Mouse (Mus musculus) left cerebral cortex, adult 2 months (tissue): ENCODE measurements around the gene Gpr35. TPM values are rescaled to one million over a fixed set of nuclear protein-coding genes. Genes with fewer than 3 reads are reported as not detected.

ENCODE experiments used
- DNase-seq, 2 experiments: peaks; one replicate each; pipeline ENCODE4 v3.0.0; 2021 to 2022; ENCODE audit warnings: low spot score in 2 of 2, mixed read lengths in 1 of 2; ENCODE audit errors: extremely low spot score in 1 of 2
- H3K27ac ChIP-seq: fragments of 200-600 bp; 2 replicates; pipeline ENCODE4 v1.8.1; 2022
- H3K4me3 ChIP-seq: fragments of 200-600 bp; 2 replicates; pipeline ENCODE4 v1.8.1; 2022
- CTCF ChIP-seq: fragments of 200-600 bp; IDR thresholded peaks from 2 replicates; pipeline ENCODE4 v1.8.1; 2022; ENCODE audit warnings: antibody characterized with exemption, mild to moderate bottlenecking, moderate library complexity
- intact Hi-C: fragments of 180-260 bp; cut with DNase I; formaldehyde crosslinking; loops from one replicate; pipeline ENCODE4 v1.15.1; 2025
- total RNA-seq, 2 experiments: library from RNA; stranded (reverse); gene quantifications; 2 replicates each; pipeline ENCODE4 v1.2.3; 2021

The Gpr35 gene
- total RNA-seq, 2 experiments from 2014 or later: 0.16 to 1.1 TPM

DNA sequence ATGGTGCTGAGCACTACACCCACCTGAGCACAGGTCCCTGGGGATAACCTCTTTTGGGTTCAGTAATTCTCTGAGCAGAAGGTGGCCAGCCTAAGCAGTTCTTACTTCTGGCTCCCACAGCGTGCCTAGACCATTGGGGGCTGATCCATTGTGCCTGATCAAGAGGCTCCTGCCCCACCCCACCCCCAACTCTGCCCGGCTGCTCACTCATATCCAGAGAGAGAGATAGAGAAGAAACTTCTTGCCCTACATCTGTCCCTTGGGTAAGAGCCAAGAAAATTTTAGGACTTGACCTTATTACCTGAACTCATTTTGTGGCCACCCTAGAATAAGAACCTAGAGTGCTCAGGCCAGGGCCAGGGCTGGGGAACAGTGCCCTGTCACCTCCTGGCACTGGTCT, 42.2 kb downstream of the Gpr35 start:
- intact Hi-C loops: no loop called here
- TF ChIP-seq CTCF: no peak
- no peak overlapping the region for H3K4me3 ChIP-seq
- H3K27ac ChIP-seq: no peak overlapping the region
- DNase-seq: no peak

DNA sequence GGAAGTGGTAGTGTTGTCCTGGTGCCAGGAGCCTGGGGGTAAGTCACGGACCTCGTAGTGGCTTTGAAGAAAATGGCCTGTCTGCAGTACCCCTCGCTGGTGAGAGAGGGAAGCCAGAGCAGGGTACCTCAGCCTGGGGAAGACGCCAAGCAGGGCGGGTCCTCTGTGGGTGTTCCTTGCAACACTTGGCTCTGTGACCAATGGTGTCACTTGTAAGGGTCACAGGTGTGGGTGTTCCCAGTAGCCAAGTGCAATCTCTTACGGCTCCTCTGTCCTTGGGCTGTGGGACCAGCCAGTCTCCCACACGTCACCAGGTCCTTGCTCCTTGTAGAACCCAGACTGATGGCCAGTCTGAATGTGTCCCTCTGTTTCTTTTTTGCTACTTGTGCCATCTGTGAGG, 55.4 kb downstream of the Gpr35 start, which contains the start of gene Aqp12:
TSS of gene Aqp12 (plus strand) at position 274 of the 400 bp plus-strand sequence.
- H3K27ac ChIP-seq: no peak within 1 kb of the TSS
- no peak within 1 kb of the TSS for H3K4me3 ChIP-seq
- intact Hi-C loops: no loop called here
- TF ChIP-seq CTCF: no peak
- DNase-seq: no peak

DNA sequence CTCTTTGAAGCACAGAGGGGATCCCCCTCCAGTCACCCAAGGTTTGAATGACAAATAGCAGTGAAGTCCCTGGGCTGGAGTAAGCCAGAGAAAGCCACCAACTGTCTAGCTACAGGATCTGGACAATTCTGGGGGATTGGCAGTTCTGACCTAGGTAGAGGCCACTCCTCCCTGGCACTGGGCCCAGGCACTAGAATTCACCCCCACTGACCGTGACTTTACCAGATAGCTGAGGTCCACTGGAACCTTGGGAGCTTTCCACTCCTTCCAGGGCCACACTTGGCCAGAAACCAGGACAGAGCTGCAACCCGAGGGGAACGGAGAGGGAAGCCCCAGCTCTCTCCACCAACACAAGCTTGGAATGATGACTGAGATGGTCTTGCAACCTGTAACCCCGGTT, 58.5 kb downstream of the Gpr35 start:
- DNase-seq: no peak
- Histone ChIP-seq H3K4me3 (no peak overlapping the region), H3K27ac (no peak overlapping the region)
- no peak for TF ChIP-seq CTCF
- intact Hi-C loops: no loop called here

DNA sequence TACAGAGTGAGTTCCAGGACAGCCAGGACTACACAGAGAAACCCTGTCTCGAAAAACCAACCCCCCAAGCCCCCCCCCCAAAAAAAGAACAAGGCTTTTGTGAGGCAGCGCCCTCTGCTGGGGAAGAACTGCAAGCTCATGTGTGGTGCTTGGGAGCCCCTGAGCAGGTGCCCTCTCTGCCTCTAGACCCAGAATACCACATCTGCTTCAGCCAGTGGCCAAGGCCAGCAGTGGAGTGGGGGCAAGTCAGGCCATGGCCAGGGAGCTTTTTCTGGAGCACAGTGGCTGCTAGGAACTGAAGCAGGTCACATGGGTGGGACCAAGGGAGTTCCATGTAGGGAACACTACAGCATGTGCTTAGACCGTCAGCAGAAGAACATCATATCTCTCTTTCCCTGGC, 60.1 kb downstream of the Gpr35 start:
- DNase-seq: no peak
- H3K27ac ChIP-seq: no peak overlapping the region
- TF ChIP-seq CTCF: peak; percentile 57
- intact Hi-C loops: loop anchor here (1.0 kb wide), 1 partner anchor 54 kb away; no protein-coding TSS in a partner anchor
- H3K4me3 ChIP-seq: no peak overlapping the region

DNA sequence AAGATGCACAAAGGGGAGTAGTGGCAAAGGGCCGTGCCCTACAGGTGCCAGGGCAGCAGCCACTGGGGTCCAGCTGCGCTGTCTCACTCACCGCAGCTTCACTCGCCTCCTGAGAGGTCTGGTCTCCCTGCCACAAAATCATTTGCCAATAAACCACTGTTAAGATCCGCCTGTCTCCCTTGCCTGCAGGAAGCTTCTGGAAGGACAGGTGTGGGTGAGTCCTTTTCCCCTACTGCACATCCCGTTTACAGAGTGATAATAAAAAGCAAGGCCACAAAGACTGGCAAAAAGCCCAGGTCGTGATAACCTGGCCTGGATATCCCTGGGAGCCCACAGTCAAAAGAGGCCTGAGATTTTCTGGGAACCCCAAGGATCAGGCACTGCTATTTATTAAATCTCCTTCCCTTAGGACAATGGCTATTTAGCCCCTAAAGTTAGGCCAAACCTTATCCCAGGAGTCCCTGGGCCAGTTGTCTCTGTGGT, 61.5 kb downstream of the Gpr35 start:
- no peak for DNase-seq
- Histone ChIP-seq H3K4me3 (no peak overlapping the region), H3K27ac (no peak overlapping the region)
- TF ChIP-seq CTCF: no peak
- intact Hi-C loops: no loop called here

DNA sequence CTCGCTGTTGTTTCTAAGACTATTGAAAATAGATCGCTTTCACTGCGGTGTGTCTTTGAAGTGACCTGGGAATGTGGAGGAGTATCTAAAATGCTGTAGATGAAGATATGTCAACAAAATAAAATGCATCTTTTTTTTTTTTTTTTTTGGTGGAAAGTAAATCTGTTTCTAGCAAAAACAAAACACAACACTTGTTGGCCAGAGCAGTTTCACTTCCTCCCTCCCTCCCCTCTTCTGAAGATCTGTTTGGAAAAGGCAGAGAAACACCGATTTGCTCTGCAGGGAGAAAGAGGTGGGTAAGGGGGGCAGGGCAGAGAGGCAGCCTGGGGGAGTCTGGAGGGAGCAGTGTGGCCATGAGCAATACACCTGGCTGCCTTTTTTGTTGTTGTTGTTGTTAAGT, 62.7 kb downstream of the Gpr35 start:
- Histone ChIP-seq H3K27ac (no peak overlapping the region), H3K4me3 (no peak overlapping the region)
- intact Hi-C loops: no loop called here
- no peak for TF ChIP-seq CTCF
- DNase-seq: no peak

DNA sequence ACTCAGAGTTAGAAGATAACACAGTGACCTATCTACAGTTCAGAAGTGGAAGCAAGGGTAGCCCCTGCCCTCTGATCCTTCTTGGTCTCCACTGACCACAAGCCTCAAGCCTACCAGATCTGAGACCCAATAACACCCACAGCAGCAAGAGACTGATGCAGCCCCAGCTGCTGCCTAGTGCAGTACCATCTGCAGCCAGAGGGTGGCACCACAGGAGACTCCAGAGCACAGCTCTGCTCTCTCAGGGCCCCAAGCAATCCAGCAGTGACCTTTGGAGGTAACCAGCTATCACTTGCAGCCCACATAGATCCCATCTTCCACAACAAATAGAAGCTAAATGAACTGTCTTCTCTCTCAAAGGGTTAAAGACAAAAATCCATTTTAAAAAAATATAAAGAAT, 63.8 kb downstream of the Gpr35 start:
- intact Hi-C loops: no loop called here

DNA sequence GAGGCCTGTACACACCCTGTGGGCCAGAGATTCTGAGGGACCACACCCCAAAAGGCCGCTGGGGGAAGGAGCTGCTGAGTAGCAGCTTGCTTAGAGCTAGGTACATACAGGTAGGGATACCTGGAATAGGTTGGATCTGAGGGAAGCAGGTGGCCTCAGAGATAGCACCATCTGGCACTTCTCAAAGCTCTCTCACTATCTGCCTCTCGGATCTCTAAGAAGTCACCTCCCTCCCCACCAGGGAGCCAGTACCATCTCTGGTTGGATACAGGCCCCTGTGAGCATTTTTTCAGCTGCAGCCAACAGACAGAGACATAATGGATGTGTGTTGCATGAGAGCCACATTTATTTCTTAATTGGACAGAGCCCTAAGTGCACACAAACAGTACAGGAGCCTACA, 64.5 kb downstream of the Gpr35 start:
- no peak overlapping the region for H3K4me3 ChIP-seq
- intact Hi-C loops: no loop called here
- no peak overlapping the region; the same call in 1 of the 2 replicates for H3K27ac ChIP-seq
- TF ChIP-seq CTCF: no peak
- DNase-seq: no peak

More for the DNA sequence above, 63.8 kb downstream of the Gpr35 start:
- Histone ChIP-seq H3K4me3 (no peak overlapping the region), H3K27ac (no peak overlapping the region)
- peak; percentile 72 to 82 for DNase-seq
- TF ChIP-seq CTCF: peak; percentile 99

DNA sequence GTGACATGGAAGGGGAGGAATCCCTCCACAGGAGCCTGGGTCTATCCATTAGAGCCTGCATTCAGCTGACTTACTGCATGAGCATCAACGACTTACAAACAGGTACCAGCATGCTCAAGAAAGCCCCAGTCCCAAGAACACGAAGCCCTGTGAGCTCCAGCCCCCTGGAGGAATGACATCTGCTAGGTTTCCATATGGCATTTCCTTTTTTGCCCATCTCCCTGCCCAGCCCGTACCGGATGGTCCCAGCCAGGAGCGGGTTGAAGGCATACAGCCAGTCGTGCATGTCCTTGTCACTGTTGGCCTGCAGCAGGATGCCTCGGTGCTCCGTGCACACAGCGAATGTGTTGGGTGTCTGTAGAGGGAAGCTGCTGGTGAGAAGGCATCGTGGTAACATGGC, 68.1 kb downstream of the Gpr35 start:
- DNase-seq: no peak
- Histone ChIP-seq H3K4me3 (no peak overlapping the region), H3K27ac (no peak overlapping the region)
- intact Hi-C loops: no loop called here
- no peak for TF ChIP-seq CTCF

DNA sequence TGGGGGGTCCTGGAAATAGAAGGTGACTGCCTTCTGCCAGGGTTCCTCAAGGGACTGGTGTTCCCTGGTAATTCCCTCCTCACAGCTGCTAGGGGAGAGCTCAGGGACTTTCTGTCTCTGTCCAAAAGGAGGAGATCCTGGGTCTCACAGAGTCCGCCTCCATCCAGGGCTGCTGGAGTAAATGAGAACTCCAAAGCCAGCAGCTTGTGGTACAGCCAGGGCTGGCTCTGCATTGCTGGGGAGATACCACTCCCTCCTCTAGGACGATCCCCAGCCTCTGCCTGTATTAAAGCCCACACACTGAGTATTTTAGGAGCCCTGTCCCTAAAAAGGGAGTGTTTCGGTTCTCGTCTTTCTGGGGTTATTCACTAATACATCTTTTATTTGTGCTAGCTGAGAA, 69.9 kb downstream of the Gpr35 start:
- no peak for DNase-seq
- Histone ChIP-seq H3K4me3 (no peak overlapping the region), H3K27ac (peak overlapping the region; percentile 64)
- intact Hi-C loops: loop anchor here (5.0 kb wide), 1 partner anchor 42 kb away; no protein-coding TSS in a partner anchor
- TF ChIP-seq CTCF: no peak

DNA sequence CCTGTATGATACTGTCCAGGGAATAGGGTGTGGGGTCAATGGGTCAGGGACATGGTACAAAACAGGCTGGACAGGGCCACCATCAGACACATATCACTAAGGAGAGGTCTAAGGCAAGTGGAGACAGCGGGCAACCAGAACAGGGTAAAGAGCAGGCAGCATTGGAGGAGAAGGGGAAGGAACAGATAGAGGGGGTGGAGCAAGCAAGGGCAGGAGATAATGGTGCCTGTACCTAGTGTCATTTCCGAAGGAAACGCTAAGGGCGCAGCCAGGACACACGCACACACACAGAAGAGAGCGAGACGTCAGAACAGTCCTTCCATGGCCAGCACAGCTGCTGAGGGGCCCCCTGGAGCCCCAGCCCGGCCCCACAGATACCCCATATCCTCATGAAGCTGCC, 75.9 kb downstream of the Gpr35 start:
- TF ChIP-seq CTCF: no peak
- DNase-seq: no peak
- intact Hi-C loops: no loop called here
- H3K27ac ChIP-seq: no peak overlapping the region
- no peak overlapping the region for H3K4me3 ChIP-seq

DNA sequence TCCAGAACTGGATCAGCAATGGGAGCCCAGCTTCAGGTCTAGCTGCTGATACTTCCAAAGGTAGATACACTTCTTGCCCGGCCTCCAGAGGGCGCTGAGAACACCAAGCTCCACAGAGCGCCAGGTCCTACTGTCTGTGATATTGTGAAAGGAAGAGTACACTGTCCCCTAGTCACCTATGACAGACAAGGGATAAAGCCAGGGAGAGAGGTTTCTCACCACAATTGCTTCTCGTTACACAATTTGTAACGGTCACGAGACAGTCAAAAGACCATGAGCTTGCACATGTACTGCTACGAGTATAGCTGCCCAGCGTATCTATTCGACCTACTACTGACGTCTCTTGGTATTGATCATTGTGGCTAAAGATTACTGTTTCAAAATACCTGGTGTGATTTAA, 78.7 kb downstream of the Gpr35 start:
- intact Hi-C loops: no loop called here
- no peak overlapping the region for H3K27ac ChIP-seq
- no peak overlapping the region for H3K4me3 ChIP-seq
- DNase-seq: no peak
- TF ChIP-seq CTCF: peak; percentile 8

DNA sequence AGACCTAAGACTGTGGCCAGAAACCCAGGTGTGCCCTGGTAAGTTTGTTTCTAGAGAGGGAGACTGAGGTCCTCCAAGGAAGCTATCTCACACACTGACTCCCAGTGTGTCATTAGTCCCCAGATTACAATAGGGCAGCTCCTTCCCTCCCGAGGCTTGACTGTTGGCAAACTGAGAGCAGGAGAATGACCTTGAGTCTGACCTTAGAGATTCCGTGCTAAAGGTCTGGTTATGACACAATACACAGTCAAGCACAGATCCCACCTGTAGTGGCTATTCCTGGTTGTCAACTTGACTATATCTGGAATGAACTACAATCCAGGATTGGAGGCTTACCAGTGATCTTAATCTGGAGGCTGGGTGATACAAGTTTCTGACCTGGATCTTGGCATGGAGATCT, 79.4 kb downstream of the Gpr35 start:
- TF ChIP-seq CTCF: no peak
- no peak overlapping the region for H3K4me3 ChIP-seq
- no peak for DNase-seq
- no peak overlapping the region for H3K27ac ChIP-seq
- intact Hi-C loops: no loop called here
